8 mouse cellular contexts compared by ENCODE assay signal in genomic region chr3:146150560-146150959, GRCm38 (mm10). TPM values are rescaled to one million over a fixed set of nuclear protein-coding genes. Genes with fewer than 3 reads are reported as not detected.
DNase-seq lines count a peak whose midpoint lies in the region; ATAC-seq and TF ChIP-seq lines count a peak whose summit lies in the region.

No protein-coding gene starts in this region.

- no peaks in the 10 kb centered on the region for H3K9me3 ChIP-seq in heart, embryonic 16.5 days (replicated peaks; ENCODE audit: control insufficient read depth, low read length)
- no peaks in the 10 kb centered on the region for H3K9me3 ChIP-seq in midbrain, embryonic 10.5 days (replicated peaks)

- H3K27ac ChIP-seq in heart, adult 2 months = no peak overlapping the region
- H3K27ac ChIP-seq in heart, embryonic 16.5 days (ENCODE audit: low read length) = peak overlapping the region; percentile 17; the same call in 1 of the 2 replicates
- H3K27ac ChIP-seq in midbrain, embryonic 10.5 days (replicated peaks) = no peak overlapping the region; the same call in 1 of the 2 replicates

- peak overlapping the region; percentile 97 for H3K4me2 ChIP-seq in heart, embryonic 16.5 days (ENCODE audit: low read depth, low read length)

- peak in 1 of 2 experiments; percentile 16 for DNase-seq in heart, adult 2 months
- DNase-seq in heart, postnatal 25 days (ENCODE audit: low spot score) = no peak
- DNase-seq in kidney, postnatal 36 days = peak; percentile 51 to 64
- DNase-seq in midbrain, embryonic 10.5 days (ENCODE audit: low spot score) = peak; percentile 19
- peak; percentile 62 for DNase-seq in thymus, postnatal 25 days
- no peak for DNase-seq in urinary bladder, postnatal 14 days (ENCODE audit: low spot score)
- DNase-seq in retina, embryonic 14.5 days (ENCODE audit: low spot score) = no peak

- H3K79me2 ChIP-seq in heart, adult 2 months (replicated peaks; ENCODE audit: control insufficient read depth, insufficient read depth, low read length) = no peaks in the 10 kb centered on the region

- no peak for TF ChIP-seq EP300 in heart, adult 2 months (IDR thresholded peaks at IDR 0.05; ENCODE audit: insufficient read depth, low read depth, low read length)

- 35% methylated on average over 11 of the region's 11 CpGs for WGBS in heart, adult 2 months
- 26% methylated on average over 11 of the region's 11 CpGs for WGBS in heart, embryonic 16.5 days
- WGBS in midbrain, embryonic 10.5 days = 33% methylated on average over 11 of the region's 11 CpGs

- H3K36me3 ChIP-seq in heart, adult 2 months (ENCODE audit: control insufficient read depth, insufficient read depth, low read length) = no peaks in the 10 kb centered on the region
- H3K36me3 ChIP-seq in heart, embryonic 16.5 days (ENCODE audit: control insufficient read depth, insufficient read depth) = no peaks in the 10 kb centered on the region
- H3K36me3 ChIP-seq in midbrain, embryonic 10.5 days = no peaks in the 10 kb centered on the region

- no peaks in the 10 kb centered on the region for H3K27me3 ChIP-seq in heart, adult 2 months (ENCODE audit: control insufficient read depth, insufficient read depth, low read length)
- H3K27me3 ChIP-seq in heart, embryonic 16.5 days (ENCODE audit: control insufficient read depth, insufficient read depth, low read length) = peaks cover 8% of the 10 kb centered on the region
- peaks cover 49% of the 10 kb centered on the region for H3K27me3 ChIP-seq in midbrain, embryonic 10.5 days (ENCODE audit: low read depth, poor library complexity, severe bottlenecking)

- H3K4me3 ChIP-seq in heart, adult 2 months = no peak overlapping the region
- peak overlapping the region; percentile 62 for H3K4me3 ChIP-seq in heart, embryonic 16.5 days (ENCODE audit: low read length)
- peak overlapping the region; percentile 61 for H3K4me3 ChIP-seq in midbrain, embryonic 10.5 days

- H3K9ac ChIP-seq in heart, adult 2 months (ENCODE audit: low read depth, low read length) = 0 out of 2 replicates have a peak overlapping the region, but pooled peaks have one; percentile 14
- H3K9ac ChIP-seq in heart, embryonic 16.5 days (ENCODE audit: low read length) = peak overlapping the region; percentile 66; the same call in 1 of the 2 replicates

- TF ChIP-seq CTCF in heart, adult 2 months (IDR thresholded peaks at IDR 0.05) = no peak

- ATAC-seq in heart, embryonic 16.5 days (replicated peaks; ENCODE audit: extremely low read depth, insufficient read depth, low FRiP score) = peak; percentile 34

- TF ChIP-seq POLR2A in heart, adult 2 months (IDR thresholded peaks at IDR 0.05; ENCODE audit: insufficient read depth, low read depth, low read length) = no peak

- intact Hi-C loops in heart, adult 2 months (cut with DNase I) = no loop called here
- intact Hi-C loops in heart, postnatal 25 days (cut with DNase I) = no loop called here

- no peaks in the 10 kb centered on the region for H3K4me1 ChIP-seq in heart, adult 2 months (ENCODE audit: control insufficient read depth, insufficient read depth, low read length)
- peaks cover 13% of the 10 kb centered on the region for H3K4me1 ChIP-seq in heart, embryonic 16.5 days (ENCODE audit: control insufficient read depth, insufficient read depth, low read length)
- peaks cover 27% of the 10 kb centered on the region for H3K4me1 ChIP-seq in midbrain, embryonic 10.5 days

RNA-seq across cellular contexts. Expression of gene Mcoln2, which starts 0.9 kb away (rescaled TPM):
- total RNA-seq in heart, adult 2 months (2021) = under 1 TPM in 1 of 2 experiments, not detected in 1; 0.18 TPM
- 0.41 TPM in 1 of 2 replicates, not detected in the other for polyA plus RNA-seq in heart, adult 2 months (2012; rRNA removed)
- under 1 TPM in 1 of 2 experiments, not detected in 1; 0.42 TPM for total RNA-seq in heart, postnatal 25 days (2021)
- 0.97 and 3.2 TPM in 2 replicates for polyA plus RNA-seq in heart, embryonic 16.5 days (2015; fragmentation: Nextera tagmentation; extraction: Ambion mirVana)
- polyA plus RNA-seq in midbrain, embryonic 10.5 days (2016; fragmentation: Nextera tagmentation; extraction: Ambion mirVana) = 0.20 and 0.29 TPM in 2 replicates

RNA-seq across cellular contexts. Expression of gene Mcoln3, which starts 33.3 kb away (rescaled TPM):
- total RNA-seq in heart, adult 2 months (2021) = not detected
- not detected in 2 replicates for polyA plus RNA-seq in heart, adult 2 months (2012; rRNA removed)
- total RNA-seq in heart, postnatal 25 days (2021) = not detected
- 0.79 and 1.1 TPM in 2 replicates for polyA plus RNA-seq in heart, embryonic 16.5 days (2015; fragmentation: Nextera tagmentation; extraction: Ambion mirVana)
- polyA plus RNA-seq in midbrain, embryonic 10.5 days (2016; fragmentation: Nextera tagmentation; extraction: Ambion mirVana) = 4.0 and 4.6 TPM in 2 replicates

RNA-seq across cellular contexts. Expression of gene Wdr63, which starts 42.6 kb away (rescaled TPM):
- total RNA-seq in heart, adult 2 months (2021) = not detected
- polyA plus RNA-seq in heart, adult 2 months (2012; rRNA removed) = 0.53 TPM in 1 of 2 replicates, not detected in the other
- total RNA-seq in heart, postnatal 25 days (2021) = not detected
- polyA plus RNA-seq in heart, embryonic 16.5 days (2015; fragmentation: Nextera tagmentation; extraction: Ambion mirVana) = 0.37 and 0.74 TPM in 2 replicates
- polyA plus RNA-seq in midbrain, embryonic 10.5 days (2016; fragmentation: Nextera tagmentation; extraction: Ambion mirVana) = 0.17 and 0.19 TPM in 2 replicates

Comparison
In these comparisons a context has a peak if more than half of its experiments do, and no peak if none do; other contexts are left out.
1. DNase-seq: peak in kidney, postnatal 36 days (2 of 2), midbrain, embryonic 10.5 days (single experiment) and thymus, postnatal 25 days (single experiment); none in heart, postnatal 25 days (single experiment), urinary bladder, postnatal 14 days (single experiment) and retina, embryonic 14.5 days (single experiment).